Mouse (Mus musculus) T-helper 2 cell (primary cell): Measurements from ENCODE around the gene Adprhl2.

Experiments
- in situ Hi-C: fragments of 300-600 bp; cut with MboI, MseI; formaldehyde crosslinking; loops from one replicate; pipeline ENCODE4 v1.15.1; 2025; ENCODE audit warnings: high pct_unique_total_duplicates

The Adprhl2 gene

DNA sequence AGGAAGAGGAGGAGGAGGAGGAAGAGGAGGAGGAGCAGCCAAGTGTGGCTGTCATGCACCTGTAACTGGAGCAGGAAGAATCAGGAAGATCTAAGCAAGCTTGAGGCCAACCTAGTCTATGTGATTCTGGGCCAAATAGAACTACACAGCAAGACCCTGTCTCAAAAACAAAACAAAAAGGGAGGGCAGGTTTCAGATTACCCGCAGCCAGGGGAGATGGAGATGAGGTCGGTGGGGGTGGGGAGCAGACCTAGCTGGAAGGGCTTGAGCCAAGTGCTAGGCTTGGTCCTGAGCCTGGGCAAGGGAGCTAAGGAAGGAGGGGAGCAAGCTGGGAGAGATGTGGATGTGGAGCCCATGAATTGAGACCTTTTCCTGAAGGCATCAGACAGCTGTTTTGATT lies 14.7 kb downstream of the Adprhl2 start:
- in situ Hi-C loops, result loop anchor here (5.0 kb wide), 1 partner anchor 85 kb away; no protein-coding TSS in a partner anchor

DNA sequence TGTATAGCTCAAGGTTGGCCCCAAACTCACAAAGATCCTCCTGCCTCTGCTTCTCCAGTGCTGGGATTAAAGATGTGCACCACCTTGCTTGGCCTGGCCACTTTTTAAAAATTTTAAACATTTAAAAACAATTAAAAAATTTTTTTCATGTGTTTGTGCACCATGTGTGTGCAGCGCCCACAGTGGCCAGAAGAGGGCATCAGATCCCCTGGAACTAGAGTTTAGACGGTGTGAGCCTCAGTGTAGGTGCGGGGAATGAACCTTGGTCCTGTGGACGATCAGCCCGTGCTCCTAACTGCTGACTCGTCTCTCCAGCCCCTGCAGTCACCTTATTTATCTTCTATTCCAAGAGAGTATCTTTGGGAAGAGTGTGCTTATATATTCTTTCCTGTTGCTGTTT lies 15.4 kb downstream of the Adprhl2 start:
- in situ Hi-C loops, result loop anchor here (5.0 kb wide), 1 partner anchor 84 kb away; no protein-coding TSS in a partner anchor

DNA sequence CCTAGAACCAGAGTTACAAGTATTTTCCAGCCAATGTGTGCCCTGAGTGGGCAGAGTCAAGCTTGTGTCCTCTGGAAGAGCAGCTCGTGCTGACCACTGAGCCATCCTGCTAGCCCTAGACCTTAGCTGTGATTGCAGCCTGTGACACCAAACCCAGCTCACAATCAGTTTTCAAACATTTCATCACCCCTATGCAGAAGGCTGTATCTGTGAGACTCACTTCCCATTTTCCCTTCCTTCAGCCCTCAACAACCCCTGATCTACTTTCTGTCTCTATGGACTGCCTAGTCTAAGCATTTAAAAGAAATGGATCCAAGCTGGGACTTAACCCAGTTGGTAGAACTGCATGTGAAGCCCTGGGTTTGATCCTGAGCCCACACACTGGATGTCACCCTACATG lies 16.1 kb downstream of the Adprhl2 start:
- in situ Hi-C loops, result loop anchor here (5.0 kb wide), 1 partner anchor 83 kb away; no protein-coding TSS in a partner anchor

DNA sequence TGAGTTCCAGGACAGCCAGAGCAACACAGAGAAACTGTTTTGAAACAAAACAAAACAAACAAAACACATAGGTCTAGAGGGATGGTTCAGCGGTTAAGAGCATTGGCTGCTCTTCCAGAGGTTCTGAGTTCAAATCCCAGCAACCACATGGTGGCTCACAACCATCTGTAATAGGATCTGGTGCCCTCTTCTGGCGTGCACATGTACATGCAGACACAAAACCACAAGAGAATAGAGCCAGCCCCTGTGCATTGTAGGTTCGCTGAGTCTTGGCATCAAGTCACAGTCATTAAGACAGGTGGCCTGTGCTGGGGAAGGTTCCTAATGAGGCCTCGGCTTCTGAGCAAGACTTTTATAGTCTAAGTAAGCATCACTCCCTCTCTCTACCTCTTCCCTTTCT lies 17.6 kb downstream of the Adprhl2 start:
- in situ Hi-C loops, result no loop called here

DNA sequence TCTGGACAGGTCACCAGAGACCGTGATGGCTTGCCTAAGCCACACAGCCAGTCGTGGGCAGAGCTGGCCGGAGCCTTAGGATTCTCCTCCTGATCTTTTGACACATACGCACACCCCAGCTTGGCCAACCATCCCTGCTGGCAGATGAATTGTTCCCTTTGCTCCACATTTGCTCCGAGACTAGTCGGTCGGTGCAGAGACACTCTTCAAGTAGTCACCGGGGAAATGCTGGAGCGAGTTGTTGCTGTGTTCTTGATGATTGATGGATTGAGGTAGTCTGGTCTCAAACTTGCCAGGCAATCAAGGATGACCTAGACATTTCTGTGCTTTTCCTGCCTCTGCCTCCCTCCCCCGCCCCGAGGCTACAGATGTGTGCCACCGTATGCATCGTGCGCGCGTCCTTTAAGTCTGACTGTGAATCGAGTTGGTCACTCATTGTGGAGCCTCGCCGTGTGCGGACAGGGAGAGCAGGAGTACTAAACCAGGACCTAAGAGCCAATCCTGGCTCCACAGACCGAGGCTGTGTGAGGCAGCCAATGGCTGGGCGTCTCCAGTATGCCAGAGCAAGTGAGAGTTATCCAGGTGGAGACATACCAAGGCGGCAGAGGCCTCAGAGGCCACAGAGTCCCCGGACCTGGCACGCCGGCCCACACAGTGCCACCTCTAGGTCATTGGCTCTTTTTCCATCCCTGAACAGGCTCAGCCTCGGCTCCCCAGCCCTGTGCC lies 19.8 kb downstream of the Adprhl2 start:
- in situ Hi-C loops, result no loop called here

DNA sequence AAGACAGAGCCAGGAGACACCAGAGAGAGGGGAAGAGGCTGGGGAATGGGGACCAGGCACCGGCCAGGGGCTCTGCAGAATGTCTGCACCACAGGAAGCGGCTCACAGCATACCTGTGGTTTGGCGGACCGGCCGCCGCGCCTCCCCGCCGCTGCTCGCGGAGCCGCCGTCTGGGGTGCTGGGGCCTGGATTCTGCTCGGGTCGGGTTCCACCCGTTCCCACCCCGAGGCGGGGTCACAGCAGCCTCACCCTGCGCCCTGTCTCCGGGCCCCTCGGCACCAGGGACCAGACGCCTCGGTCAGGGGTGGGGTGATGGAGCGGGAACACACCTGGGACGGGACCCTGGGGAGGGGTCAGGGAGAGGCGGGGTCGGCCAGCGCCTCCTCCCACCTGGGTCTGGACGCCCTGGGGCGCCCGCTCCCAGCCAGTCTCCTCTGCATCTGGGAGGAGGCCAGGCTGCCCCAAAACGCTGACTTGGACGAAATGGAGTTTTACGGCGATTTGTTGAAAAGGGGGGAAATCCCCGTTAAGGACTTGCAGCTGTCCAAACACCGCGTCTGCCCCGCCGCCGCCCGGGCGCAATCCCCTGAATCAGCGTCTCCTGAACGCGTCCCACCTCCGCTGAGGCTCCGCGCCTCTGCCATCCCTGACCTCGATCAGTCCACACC lies 20.5 kb downstream of the Adprhl2 start:
- in situ Hi-C loops, result no loop called here

DNA sequence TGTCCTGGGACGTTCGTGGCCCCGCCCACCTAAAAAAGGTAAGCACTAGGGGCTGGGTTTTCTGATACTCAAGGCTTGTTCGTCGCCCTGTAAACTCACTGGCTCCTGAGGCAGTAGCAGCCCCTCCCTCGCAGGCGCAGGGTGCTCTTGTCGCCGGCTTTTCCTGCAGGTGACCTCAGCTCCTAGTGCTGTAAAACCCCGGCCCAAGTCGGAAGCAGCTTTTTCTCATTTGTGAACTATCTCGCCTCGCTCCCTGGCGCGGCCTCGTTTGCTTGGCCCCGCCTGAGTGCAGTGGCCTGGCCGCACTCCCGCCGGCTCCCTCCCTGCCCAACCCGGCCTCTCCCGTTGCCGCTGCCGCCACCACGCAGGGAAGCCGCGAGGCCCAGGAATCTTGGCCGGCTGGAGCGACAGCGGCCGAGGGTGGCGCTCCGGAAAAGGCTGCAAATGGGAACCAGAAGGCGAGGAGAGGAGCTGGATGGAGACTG lies 24.8 kb downstream of the Adprhl2 start:
- in situ Hi-C loops, result no loop called here

DNA sequence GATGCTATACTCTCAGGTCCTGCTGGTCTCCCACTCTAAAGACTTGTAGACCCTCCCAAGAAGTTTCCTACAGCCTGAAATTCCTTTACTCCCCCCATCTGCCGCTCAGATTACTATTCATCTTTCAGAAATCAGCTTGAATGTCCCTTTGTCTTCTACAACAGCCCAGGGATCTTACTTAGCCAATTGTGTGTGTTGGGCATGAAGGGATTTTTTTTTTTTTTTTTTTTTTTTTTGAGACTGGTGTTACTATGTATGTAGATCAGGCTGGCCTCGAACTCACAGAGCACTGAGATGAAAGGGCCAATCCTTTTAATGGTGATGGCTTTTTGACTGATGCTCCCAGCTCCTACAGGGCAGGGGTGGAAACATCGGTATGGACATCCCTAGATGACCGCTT lies 25.6 kb downstream of the Adprhl2 start:
- in situ Hi-C loops, result no loop called here

DNA sequence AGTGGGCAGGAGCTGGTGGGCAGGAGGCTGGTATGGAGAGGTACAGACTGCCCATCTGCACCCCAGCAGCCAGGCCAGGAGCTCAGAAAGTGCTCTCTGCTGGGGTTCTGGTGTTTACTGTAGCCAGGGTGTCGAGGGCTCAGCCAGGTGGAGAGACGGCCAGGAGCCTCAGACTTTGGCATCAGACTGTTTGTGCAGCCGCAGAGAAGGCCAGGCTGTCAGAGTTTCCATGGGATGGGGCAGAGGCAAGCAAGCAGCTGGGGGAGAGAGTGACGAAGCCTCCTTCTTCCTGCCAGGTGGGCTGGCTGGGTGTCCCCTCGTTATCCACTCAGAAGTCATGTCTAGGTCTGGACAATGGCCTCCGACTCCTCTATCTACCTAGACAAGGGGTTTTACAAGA lies 26.4 kb downstream of the Adprhl2 start:
- in situ Hi-C loops, result no loop called here

DNA sequence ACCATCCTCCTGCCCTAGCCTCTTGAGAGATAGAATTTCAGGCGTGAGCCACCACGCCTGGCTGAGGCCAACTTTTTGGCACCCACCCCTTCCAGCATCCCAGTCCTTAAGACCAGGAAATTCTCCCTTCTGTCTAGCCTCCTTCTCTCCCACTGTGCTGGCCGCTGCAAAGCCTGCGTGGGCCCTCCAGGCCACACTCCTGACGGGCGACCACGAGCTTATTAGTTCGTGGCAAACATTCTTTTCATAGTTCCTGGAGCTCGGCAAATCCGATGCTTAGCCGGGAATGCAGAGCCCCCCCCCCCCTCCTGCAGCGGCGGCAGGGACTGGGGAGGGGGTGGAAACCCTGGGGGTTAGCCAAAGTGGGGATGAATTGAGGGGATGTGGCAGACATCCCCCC lies 30.3 kb downstream of the Adprhl2 start:
- in situ Hi-C loops, result no loop called here

DNA sequence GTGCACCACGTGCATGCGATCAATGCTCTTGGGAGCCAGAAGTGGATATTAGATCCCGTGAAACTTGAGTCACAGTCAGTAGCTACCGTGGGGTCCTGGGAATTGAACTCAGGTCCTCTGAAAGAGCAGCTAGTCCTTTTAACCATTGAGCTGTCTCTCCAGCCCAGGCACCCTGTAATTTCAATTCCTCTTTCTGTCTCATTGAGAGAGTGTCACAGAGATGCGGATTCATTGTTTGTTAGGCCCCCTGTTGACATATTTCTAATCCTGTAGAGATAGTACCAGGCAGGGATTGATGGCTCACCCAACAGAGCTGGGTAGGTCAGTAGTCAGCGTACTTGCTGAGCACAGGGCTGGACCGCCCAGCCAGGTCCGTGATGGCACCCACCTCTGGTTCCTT lies 31.2 kb downstream of the Adprhl2 start:
- in situ Hi-C loops, result no loop called here

DNA sequence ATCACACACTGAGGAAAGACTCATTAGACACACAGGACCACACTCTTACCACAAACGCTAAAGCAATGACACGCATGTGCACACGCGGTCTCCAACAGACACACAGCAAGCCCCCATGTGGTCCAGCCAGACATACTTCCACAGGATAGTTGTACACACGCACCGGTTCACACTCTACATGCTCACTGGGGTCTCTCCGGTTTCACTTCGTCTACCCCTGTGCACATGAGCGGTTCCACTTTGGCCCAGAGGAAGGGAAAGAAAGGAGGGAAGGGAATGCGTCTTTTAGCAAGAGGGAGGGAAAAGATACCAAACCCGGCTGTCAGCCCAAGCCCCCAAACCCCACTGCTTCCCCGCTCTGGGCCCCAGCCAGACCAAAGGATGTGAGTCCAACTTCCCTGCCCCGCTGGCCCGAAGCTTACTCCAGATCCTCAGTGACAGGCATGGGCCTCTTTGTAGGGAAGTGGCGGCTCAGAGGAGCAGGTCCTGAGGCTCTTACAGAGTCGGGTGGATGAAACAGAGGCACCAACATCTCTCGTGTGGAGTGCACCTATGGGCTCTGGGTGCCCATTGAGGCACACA lies 33.3 kb downstream of the Adprhl2 start:
- in situ Hi-C loops, result no loop called here

DNA sequence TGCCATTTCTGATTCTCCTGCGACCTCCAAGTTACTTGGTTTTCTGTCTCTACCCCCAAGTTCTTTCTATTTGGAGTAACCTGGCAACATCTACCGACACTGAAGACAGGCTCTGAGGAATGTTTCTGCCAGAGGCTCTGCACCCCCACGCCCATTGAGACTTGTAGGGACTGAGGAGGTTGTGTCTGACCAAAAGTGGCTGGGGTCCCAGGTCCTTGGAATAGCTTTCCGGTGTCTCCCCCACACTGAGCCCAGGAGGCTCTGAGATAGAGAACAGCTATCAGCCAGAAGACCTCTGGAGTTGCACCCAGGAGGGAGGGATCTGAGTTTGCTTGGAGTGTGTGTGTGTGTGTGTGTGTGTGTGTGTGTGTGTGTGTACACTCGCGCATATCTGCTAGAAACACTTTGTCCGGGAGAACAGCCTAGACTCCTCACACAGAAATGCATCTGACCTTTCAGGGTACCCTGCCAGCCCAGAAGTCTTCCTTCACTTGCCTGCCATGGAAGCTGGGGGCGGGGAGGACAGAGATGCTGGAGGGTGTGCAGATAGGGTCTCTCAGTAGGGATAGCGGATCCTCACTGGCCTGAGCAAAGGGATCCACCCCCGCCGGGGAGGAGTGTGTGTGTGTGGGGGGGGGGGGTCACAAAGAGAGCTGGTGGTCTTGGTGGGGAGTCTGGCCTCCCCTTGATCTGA lies 34.1 kb downstream of the Adprhl2 start:
- in situ Hi-C loops, result no loop called here

DNA sequence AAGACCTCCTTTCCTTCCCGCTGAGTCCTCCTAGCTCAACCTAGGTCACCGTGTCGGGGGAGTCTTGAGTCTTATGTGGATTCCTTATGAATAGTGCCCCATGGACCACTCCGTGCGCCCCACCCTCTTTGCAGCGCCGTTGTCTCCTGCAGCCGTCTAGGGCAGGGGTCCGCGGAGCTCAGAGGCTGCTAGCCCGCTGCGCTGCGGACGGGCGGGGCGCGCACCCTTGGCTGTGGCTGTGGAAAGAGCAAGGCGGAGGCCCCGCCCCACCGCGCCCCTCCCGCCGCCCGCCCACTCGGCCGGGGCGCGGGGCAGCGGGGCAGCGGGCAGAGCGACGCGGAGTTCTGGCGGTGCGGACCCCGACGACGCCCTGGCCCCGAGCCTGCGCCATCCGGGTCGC lies 35.0 kb downstream of the Adprhl2 start, which contains the start of gene Col8a2:
Gene Col8a2, plus strand, starts transcription at position 302 of the 400 bp plus-strand sequence.
- in situ Hi-C loops, result no loop called here

DNA sequence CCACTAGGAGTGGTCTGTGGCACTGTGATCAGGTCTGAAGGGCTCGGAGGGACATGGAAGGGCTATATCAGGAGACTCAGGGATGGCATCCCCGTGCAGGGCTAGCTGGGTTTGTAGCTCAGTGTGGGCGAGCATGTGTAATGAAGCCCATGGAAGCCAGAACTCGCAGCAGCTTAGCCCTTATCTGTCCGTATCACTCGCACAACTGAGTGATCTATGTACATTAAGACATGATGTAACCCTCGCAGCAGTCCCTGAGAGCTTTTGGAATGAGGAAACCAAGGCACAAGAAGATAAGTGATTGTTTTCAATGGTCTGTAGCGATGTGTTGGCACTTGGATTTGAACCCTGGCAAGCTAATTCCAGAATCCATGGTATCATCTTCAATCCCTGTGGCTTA lies 37.9 kb downstream of the Adprhl2 start:
- in situ Hi-C loops, result no loop called here

DNA sequence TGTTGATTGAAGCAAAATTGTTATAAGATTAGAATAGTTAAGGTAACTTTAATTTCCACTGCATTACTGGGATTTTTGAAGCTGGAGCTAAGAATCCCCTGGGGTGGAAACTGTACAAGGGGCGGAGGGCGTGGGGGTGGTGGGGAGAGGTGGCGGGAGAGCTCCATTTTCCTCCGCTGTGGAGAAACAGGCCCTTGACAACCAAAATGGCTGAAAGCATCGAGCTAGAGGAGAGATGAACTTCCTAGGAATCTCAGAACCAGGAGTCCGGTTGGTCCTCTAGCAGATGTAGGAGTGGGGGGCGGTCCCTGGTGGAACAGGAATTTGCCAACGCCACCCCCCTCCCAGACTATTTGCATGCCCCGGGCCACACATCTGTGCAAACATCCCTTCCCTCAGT lies 39.8 kb downstream of the Adprhl2 start:
- in situ Hi-C loops, result no loop called here

DNA sequence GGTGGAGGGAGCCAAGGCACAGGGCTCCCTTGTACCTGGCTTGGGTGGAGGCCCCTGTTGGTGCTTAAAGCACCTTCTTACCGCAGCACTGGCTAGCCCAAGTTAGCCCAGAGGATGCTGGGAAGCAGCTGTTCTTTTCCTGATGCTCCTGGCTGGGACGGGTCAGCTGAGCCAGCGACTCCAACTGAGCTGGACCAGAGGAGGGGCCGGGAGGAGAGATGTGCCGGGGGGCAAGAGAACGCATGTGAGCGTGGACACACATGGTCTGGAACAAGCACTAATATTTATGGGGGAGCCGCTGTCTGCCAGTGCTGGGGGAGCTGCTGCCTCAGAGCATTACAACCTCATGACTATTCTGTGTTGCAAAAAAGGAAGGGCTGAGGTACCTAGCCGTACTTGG lies 42.5 kb downstream of the Adprhl2 start:
- in situ Hi-C loops, result no loop called here

DNA sequence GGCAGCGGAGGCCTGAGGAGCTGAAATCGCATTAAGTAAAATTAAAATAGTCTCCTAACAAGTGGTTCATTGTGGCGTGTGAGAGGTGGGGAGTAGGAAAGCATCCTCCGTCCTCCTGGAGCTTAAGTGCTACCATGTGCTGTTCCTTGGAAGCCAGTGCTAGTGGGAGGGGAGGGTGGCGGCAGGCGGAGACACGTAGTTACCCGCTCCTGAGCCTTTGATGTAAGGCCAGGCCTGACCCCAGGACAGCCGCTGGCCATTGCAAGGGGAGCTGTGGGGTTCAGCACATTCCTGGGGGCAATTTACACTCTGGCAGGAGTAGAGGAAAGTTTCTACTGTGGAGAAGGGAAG lies 43.0 kb downstream of the Adprhl2 start:
- in situ Hi-C loops, result no loop called here

DNA sequence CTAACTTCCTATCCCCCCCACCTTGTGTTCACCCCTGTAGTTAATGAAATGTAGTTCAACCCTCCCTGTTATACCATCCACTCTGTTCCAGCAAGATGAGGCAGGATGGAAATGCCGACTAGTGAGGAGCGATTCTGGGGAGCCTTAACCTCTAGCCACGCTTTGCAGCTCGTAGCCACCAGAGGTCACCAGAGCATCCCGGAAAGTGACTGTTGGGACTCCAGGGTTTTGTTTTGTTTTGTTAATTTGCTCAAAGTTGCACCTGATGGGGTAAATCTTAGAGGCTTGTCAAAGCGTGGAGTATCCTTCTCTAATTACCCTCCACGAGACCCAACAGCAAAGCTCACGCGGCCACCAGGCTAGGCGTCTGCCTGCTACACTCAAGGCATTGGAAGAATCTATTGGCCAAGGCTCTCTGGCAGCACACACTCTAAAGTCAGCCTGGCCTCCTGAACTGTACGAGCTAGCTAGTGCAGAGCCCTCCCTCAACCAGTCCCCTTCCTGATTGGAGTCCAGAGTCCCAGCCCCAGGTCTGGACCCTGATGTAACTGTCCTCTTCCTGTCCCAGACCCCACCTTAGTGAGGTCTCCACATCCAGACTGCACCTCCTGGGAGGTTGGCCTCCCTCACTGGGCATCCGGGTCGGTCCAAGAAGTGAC lies 43.5 kb downstream of the Adprhl2 start:
- in situ Hi-C loops, result no loop called here

DNA sequence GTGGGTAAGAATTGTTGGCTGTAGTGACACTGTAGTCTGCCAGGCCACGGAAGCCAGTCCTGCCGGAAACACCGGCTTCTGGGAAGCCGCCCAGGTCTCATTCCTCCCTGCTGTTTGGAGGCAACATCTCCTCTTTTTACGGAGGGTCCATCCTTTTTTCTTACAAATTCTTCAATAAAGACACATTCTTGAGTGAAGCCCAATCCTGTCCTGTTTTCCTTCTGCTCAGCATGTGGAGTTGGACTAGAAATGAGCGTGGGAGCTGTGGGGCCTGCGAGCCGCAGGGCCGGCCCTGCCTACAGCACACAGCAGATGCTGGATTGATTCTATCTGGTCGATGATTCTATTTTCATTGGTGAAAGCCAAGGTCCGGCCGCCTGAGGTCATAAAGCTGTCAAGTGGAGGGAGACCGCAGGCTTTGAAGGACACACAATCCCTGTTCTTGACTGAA lies 45.8 kb downstream of the Adprhl2 start:
- in situ Hi-C loops, result no loop called here

DNA sequence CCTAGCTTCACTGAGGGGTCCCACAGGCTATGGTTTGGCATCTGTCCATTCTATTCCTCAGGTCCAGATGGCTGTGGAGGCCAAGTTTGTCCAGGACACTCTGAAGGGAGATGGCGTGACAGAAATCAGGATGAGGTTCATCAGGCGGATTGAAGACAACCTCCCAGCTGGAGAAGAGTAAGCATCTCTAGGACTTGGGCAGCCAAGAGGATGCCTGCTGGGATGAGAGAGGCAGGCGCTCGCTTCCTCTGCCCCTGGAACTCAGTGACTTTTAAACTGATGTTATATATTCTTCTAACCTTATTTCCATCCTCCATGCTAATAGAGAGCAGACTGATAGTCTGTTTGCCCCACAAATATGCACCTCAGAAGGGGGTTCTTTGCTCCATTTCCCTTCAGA lies 46.4 kb downstream of the Adprhl2 start:
- in situ Hi-C loops, result no loop called here

DNA sequence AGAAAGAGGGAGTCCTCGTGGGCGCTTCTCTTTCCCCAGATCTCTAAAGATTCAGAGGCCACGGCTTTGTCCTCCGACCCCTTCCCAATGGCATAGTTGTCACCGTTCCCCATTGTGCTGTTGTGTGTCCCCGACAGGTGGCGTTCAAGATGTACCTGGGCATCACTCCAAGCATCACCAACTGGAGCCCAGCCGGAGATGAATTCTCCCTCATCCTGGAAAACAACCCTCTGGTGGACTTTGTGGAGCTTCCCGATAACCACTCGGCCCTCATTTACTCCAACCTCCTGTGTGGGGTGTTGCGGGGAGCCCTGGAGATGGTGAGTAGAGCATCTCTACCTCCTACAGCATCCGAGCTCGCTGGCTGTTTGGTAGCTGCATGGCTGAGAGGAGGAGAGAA lies 47.8 kb downstream of the Adprhl2 start:
- in situ Hi-C loops, result no loop called here
